Mouse (Mus musculus) heart, postnatal 0 days (tissue): ENCODE data around the gene Snx13.

ENCODE experiments used
- CTCF ChIP-seq: IDR thresholded peaks from 2 replicates; pipeline ENCODE4 v1.5.1; 2016; ENCODE audit warnings: antibody characterized with exemption, control low read depth, low read depth
- EP300 ChIP-seq: IDR thresholded peaks from 2 replicates; pipeline ENCODE4 v1.6.1; 2016; ENCODE audit warnings: antibody characterized with exemption, low read depth

GRCm38 (mm10) chr12:35176628-35177027, 129.6 kb downstream of the Snx13 start:
- TF ChIP-seq CTCF = no peak
- no peak for TF ChIP-seq EP300
